Mouse (Mus musculus): ENCODE measurements around the gene Hemk1.
"Not testable (repeated sequence)": the region's sequence is repeated elsewhere in the genome, so short reads cannot be mapped to it uniquely, and the experiment has no call there.

Gene Hemk1

GRCm38 (mm10) chr9:107312811-107313584 is 25.2 kb downstream of the Hemk1 start:
- no peak for ATAC-seq (ENCODE audit: insufficient number of reproducible peaks, low FRiP score, low TSS enrichment)

GRCm38 (mm10) chr9:107309600-107309999 is 28.6 kb downstream of the Hemk1 start:
- ATAC-seq (ENCODE audit: insufficient number of reproducible peaks, low FRiP score, low TSS enrichment): no peak

GRCm38 (mm10) chr9:107309171-107309570 is 29.0 kb downstream of the Hemk1 start:
- ATAC-seq (ENCODE audit: insufficient number of reproducible peaks, low FRiP score, low TSS enrichment): no peak

- no peak for ATAC-seq (ENCODE audit: insufficient number of reproducible peaks, low FRiP score, low TSS enrichment)
Measured at GRCm38 (mm10) chr9:107308346-107309000, 29.7 kb downstream of the Hemk1 start.

- ATAC-seq (ENCODE audit: insufficient number of reproducible peaks, low FRiP score, low TSS enrichment): no peak
Measured at GRCm38 (mm10) chr9:107307886-107308285, 30.3 kb downstream of the Hemk1 start.

- no peak for ATAC-seq (ENCODE audit: insufficient number of reproducible peaks, low FRiP score, low TSS enrichment)
Measured at GRCm38 (mm10) chr9:107307099-107307872, 30.9 kb downstream of the Hemk1 start.

- ATAC-seq (ENCODE audit: insufficient number of reproducible peaks, low FRiP score, low TSS enrichment): not testable (repeated sequence)
Measured at GRCm38 (mm10) chr9:107306673-107307072, 31.5 kb downstream of the Hemk1 start.

- no peak for ATAC-seq (ENCODE audit: insufficient number of reproducible peaks, low FRiP score, low TSS enrichment)
Measured at GRCm38 (mm10) chr9:107305601-107306542, 32.3 kb downstream of the Hemk1 start.

GRCm38 (mm10) chr9:107305012-107305411 is 33.1 kb downstream of the Hemk1 start:
- ATAC-seq (ENCODE audit: insufficient number of reproducible peaks, low FRiP score, low TSS enrichment): no peak

- ATAC-seq (ENCODE audit: insufficient number of reproducible peaks, low FRiP score, low TSS enrichment): no peak
Measured at GRCm38 (mm10) chr9:107304383-107304782, 33.8 kb downstream of the Hemk1 start.

- no peak for ATAC-seq (ENCODE audit: insufficient number of reproducible peaks, low FRiP score, low TSS enrichment)
Measured at GRCm38 (mm10) chr9:107303900-107304299, 34.2 kb downstream of the Hemk1 start.

- ATAC-seq (ENCODE audit: insufficient number of reproducible peaks, low FRiP score, low TSS enrichment): no peak
Measured at GRCm38 (mm10) chr9:107303121-107303820, 34.9 kb downstream of the Hemk1 start.

GRCm38 (mm10) chr9:107302592-107302991 is 35.6 kb downstream of the Hemk1 start:
- no peak for ATAC-seq (ENCODE audit: insufficient number of reproducible peaks, low FRiP score, low TSS enrichment)

- no peak for ATAC-seq (ENCODE audit: insufficient number of reproducible peaks, low FRiP score, low TSS enrichment)
Measured at GRCm38 (mm10) chr9:107301554-107302331, 36.4 kb downstream of the Hemk1 start.

- ATAC-seq (ENCODE audit: insufficient number of reproducible peaks, low FRiP score, low TSS enrichment): no peak
Measured at GRCm38 (mm10) chr9:107300224-107300973, 37.8 kb downstream of the Hemk1 start.

- no peak for ATAC-seq (ENCODE audit: insufficient number of reproducible peaks, low FRiP score, low TSS enrichment)
Measured at GRCm38 (mm10) chr9:107299783-107300182, 38.4 kb downstream of the Hemk1 start.

- no peak for ATAC-seq (ENCODE audit: insufficient number of reproducible peaks, low FRiP score, low TSS enrichment)
Measured at GRCm38 (mm10) chr9:107298876-107299275, 39.3 kb downstream of the Hemk1 start.

Data from cerebellum, adult (tissue).